Mouse (Mus musculus) telencephalon, adult 2 months (tissue): ENCODE measurements at regions not wholly inside any gene's neighbourhood (a gene's known extent, or its start where the extent isn't known, plus 50 kb on each side); places are given as distances from the start of the nearest gene placed in this dataset.

Experiments
- DNase-seq: peaks from one replicate; pipeline ENCODE4 v3.0.0-alpha.2; 2011; ENCODE audit warnings: low read depth, low spot score

DNA sequence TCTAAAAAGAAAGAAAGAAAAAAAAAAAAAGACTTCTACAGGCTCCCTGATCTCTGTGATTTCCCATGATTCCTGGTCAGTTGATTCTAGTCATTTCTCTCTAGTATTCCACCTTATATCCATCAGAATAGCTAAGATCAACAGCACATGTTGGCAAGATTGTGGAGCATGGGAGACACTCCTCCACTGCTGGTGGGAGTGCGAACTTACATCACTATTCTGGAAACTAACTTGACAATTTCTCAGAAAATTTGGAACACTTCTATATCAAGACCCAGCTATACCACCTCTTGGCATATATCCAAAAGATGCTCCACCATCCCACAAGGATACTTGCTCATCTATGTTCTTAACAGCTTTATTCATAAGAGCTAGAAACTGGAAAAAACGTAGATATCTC, 3266.0 kb upstream of the Lrrc6 start:
- DNase-seq, result peak; percentile 62

DNA sequence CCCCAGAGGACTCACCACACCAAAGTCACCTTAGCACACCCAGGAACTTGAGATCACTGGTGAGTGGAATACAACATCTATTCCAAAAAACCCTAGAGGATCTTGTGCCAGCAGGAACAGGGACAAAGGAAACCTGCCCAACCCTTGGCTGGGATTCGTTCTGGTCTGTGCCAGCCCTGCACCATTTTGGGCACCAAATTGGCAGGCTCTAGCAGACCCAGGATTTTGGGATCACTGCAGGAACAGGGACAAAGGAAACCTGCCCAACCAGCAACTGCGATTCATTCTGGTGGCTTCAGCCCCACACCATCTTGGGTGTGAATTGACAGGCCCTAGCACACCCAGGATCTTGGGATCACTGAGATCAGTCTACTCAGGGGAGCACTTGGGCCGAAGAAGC, 3251.9 kb upstream of the Lrrc6 start:
- no peak for DNase-seq

DNA sequence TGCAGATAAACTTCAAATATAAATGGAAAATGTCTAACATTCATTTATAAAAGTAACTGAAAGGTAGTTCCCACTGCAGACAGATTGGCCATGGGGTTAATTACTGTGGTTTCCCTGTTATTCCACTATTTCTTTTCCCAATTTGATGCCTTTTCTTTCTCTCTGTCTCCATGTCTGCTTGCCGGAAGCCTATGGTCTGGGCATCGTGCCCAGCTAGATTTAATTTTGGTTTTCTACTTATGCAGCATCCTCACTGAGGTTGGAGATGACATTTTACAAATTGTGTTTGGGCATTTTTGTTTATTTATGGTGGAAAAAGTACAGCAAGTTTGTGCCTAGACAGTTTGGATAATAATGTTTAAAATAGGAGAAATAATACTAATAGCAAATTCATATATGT, 3214.0 kb upstream of the Lrrc6 start:
- DNase-seq, result peak; percentile 84

DNA sequence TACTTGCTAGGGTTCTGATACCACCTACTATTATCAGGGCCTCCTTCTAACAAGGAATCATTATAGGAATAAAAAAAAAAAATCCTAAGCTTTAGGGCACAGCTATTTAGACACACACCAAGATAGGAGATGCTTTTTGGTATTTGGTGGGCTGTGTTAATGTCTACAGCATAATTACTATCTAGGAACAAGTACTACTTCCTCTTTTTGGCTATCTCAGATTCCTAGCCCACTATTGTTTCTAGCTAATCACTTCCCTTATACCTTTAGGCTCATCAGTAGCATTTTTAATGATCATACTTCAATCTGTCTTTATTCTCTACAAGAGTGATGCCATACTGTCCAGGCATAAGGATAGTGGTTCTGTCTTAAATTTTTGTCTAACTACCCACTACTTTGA, 3213.2 kb upstream of the Lrrc6 start:
- no peak for DNase-seq

DNA sequence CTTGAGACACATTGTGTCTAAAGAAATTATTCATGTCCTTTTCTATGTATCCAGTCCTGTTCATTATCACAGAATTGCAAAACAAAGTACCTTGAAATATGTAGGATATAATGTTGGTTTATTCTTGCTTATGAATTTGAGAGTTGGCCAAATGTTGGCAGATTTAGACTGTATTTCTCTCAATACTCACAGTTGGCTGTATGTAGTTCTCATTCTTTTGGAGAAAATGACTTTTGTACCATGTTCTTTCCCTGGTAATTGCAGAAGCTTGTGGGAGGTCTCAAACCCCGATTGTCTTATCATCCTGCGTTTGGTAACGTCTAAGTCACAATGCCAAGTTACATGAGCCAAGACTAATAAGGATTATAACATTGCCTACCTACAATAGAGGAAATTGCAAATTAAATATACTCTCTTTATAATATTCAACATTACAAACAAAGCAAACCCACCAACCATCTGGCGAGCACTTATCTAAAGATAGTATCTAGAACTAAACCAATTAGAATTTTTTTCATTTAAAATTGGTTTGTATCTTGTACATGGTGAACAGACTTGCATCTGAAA, 3195.0 kb upstream of the Lrrc6 start:
- DNase-seq, result peak; percentile 74

DNA sequence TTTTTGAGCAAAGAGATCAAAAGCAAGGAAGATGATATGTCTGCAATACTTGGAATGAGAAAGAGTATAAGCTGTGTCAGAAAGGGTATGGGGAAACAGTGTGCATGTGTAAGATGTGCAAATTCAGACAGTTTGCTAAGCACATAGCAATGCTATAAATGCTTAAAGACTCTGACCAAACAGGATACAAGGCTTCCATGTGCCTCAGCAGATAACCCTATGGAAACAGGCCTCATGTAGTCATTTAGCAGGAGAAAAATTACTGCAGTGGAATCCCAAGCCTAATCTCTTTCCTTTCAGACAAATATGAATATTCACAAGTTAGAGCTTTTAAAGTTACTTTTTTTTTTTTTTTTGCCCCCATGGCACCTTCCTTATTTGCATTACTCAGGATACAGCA, 3189.8 kb upstream of the Lrrc6 start:
- DNase-seq, result no peak
